Mouse (Mus musculus) megakaryocyte-erythroid progenitor cell, adult 5 weeks (primary cell): Measurements from ENCODE around the gene Cd68. TPM values are rescaled to one million over a fixed set of nuclear protein-coding genes. Genes with fewer than 3 reads are reported as not detected.

ENCODE experiments used
- polyA plus RNA-seq: library from polyadenylated mRNA; stranded (reverse); fragments of >175 nt; gene quantifications from 2 replicates; pipeline ENCODE4 v1.2.3, GENCODE M21; 2012

Cd68 gene
- 27.8 and 36.3 TPM in 2 replicates for polyA plus RNA-seq

GRCm38 (mm10) chr11:69665961-69666664 is at the start of gene Cd68:
Gene Cd68 (minus strand): TSS chr11:69666153.

GRCm38 (mm10) chr11:69695361-69696181 is 29.6 kb upstream of the Cd68 start, which contains the start of the genes Tnfsf12 and Tnfsfm13:
Gene Tnfsf12 (minus strand): TSS chr11:69695849.
Gene Tnfsfm13 (minus strand): TSS chr11:69696098.

DNA sequence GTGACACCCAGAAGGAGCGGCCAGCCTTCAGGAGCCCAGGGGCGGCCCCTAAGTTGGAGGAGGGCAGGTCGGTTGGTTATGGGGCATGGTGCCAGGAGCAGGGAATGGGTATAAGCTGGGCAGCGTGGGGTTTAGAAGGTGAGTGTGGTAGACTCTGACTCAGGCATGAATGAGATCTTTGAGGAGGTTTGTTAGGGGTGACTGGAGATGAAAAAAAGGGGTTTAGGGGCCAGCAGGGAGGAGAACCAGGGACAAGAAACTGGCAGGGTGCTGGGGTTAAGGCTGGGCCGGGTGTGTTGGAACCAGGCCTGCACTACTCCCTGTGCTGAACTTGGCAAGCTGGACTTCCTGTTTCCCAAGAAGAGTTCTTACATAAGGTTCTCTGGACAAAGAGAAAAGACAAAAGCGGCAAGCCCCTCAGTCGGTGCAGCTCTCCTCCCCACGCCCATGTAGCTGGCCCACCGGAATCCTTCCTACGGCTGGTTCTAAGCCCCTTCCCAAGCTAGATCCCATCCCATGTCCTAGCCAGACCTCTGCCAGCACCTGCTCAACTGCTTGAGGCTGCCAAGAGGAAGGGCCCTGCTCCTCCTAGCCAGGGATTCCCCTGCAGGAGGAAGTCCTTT is 19.7 kb upstream of the Cd68 start, which contains the start of gene Tnfsf13:
Tnfsf13 (minus strand) TSS at position 259 of the 623 bp plus-strand sequence.

GRCm38 (mm10) chr11:69681314-69682208 is 15.6 kb upstream of the Cd68 start, which contains the start of gene Senp3:
Gene Senp3 (minus strand): TSS chr11:69682084.

GRCm38 (mm10) chr11:69672211-69672706 is 6.3 kb upstream of the Cd68 start, which contains the start of gene Eif4a1:
Gene Eif4a1 (minus strand): TSS chr11:69672423.

GRCm38 (mm10) chr11:69662213-69662966 is 3.6 kb downstream of the Cd68 start, which contains the start of gene Mpdu1:
Gene Mpdu1 (minus strand): TSS chr11:69662642.

GRCm38 (mm10) chr11:69655264-69656064 is 10.5 kb downstream of the Cd68 start, which contains the start of gene Sox15:
Gene Sox15 (plus strand): TSS chr11:69655314.

DNA sequence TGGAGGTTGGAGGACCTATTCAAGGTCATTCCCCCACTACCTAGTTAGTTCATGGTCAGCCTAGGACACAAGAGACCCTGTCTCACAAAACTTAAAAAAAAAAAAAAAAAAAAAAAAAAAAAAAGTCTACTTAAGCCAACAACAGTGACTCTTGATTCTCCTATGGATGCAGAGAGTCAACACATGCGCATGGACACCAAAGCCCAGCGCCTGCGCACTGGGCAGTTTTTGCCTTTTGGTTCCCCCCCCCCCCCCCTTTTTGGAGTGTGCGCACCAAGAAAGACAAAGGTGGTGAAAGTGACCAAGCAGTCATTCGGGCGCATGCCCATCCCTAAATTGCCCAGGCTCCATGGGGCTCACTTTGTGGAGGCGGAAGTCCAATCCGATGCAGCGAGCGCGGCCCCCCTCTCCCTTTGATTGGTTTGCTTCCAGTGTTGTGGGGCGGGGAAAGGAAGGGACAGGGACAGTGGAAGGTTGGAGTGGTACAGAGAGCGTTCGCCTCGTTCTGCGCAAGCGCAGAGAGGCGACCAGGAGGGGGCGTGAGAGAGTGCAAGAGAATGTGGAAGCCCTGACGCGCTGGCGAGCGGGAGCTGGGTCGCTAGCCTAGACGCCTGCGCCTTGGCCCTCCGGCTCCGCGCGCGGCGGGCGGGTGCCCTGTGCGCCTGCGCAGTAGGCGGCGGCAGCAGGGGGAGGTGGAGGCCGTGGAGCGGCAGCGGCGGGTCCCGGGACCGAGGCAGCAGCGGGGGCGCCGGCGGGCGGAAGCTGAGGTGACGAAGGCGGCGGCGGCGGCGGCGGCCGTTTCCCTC is 33.5 kb downstream of the Cd68 start, which contains the start of gene Fxr2:
Fxr2 (plus strand) TSS at position 707 of the 806 bp plus-strand sequence.

DNA sequence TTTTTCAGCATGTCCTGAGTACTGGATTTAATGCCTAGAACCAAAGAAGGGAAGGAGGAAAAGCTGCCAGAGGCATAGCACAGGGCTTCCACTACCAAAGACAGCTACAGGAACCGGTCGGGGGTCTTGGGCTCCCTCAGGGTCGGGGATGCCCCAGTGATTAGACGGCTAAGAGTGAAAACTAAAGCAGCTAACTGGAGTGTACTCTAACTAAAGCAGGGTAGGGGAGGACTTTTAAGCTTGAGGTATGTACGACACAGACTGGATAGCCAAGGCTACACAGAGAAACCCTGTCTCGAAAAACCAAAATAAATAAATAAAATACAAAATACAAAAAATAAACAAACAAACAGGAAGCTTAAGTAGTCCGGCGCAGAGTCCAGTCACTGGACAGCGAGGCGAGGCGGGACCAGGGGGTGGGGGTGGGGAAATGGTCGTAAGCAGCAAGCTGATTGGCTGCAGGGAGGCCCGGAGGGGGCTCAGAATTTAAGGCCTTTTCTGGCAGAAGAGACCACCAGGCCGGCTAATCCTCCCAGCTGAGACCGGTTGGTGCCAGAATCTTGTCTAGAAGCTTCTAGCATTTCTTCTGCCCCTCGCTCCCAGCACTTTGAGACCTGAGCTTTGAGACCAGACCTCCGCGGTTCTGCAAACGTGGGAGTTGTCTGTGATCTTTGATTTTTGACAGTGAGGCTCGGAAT is 44.2 kb downstream of the Cd68 start, which contains the start of gene Sat2:
Sat2 (plus strand) TSS at position 454 of the 698 bp plus-strand sequence.

GRCm38 (mm10) chr11:69617805-69618204 is 48.1 kb downstream of the Cd68 start, which contains the start of gene Shbg:
Gene Shbg (minus strand): TSS chr11:69617905.

Other genes with a start within 250 kb of the Cd68 start
- gene Dnah2, start 117.0 kb downstream of the Cd68 start, polyA plus RNA-seq: 0.03 TPM in 1 of 2 replicates, not detected in the other
- 0.69 and 1.4 TPM in 2 replicates for gene Efnb3, start 105.9 kb downstream of the Cd68 start, polyA plus RNA-seq
- gene Wrap53, start 85.9 kb downstream of the Cd68 start, polyA plus RNA-seq: 15.1 and 19.3 TPM in 2 replicates
- gene Trp53, start 85.8 kb downstream of the Cd68 start, polyA plus RNA-seq: 107 and 113 TPM in 2 replicates
- 60.8 and 72.4 TPM in 2 replicates for gene Atp1b2, start 60.2 kb downstream of the Cd68 start, polyA plus RNA-seq
- gene Shbg, start 48.2 kb downstream of the Cd68 start, polyA plus RNA-seq: not detected in 2 replicates
- not detected in 2 replicates for gene Sat2, start 44.1 kb downstream of the Cd68 start, polyA plus RNA-seq
- gene Fxr2, start 33.2 kb downstream of the Cd68 start, polyA plus RNA-seq: 78.1 and 86.4 TPM in 2 replicates
- gene Sox15, start 10.8 kb downstream of the Cd68 start, polyA plus RNA-seq: 0.48 and 1.3 TPM in 2 replicates
- 34.6 and 45.3 TPM in 2 replicates for gene Mpdu1, start 3.5 kb downstream of the Cd68 start, polyA plus RNA-seq
- 275 and 277 TPM in 2 replicates for gene Eif4a1, start 6.3 kb upstream of the Cd68 start, polyA plus RNA-seq
- gene Senp3, start 15.9 kb upstream of the Cd68 start, polyA plus RNA-seq: 103 and 104 TPM in 2 replicates
- gene Tnfsf13, start 19.6 kb upstream of the Cd68 start, polyA plus RNA-seq: 11.4 TPM in 2 replicates
- 7.9 and 10.0 TPM in 2 replicates for gene Tnfsf12, start 29.7 kb upstream of the Cd68 start, polyA plus RNA-seq
- gene Tnfsfm13, start 29.9 kb upstream of the Cd68 start, polyA plus RNA-seq: 2.5 and 3.6 TPM in 2 replicates
- gene Polr2a, start 92.5 kb upstream of the Cd68 start, polyA plus RNA-seq: 82.4 and 83.8 TPM in 2 replicates
- gene Slc35g3, start 95.8 kb upstream of the Cd68 start, polyA plus RNA-seq: not detected in 2 replicates
- 3.7 and 6.1 TPM in 2 replicates for gene Zbtb4, start 99.8 kb upstream of the Cd68 start, polyA plus RNA-seq
- gene Chrnb1, start 129.8 kb upstream of the Cd68 start, polyA plus RNA-seq: 1.1 and 1.2 TPM in 2 replicates
- 1.1 and 1.4 TPM in 2 replicates for gene Fgf11, start 135.7 kb upstream of the Cd68 start, polyA plus RNA-seq
- 0.03 TPM in 1 of 2 replicates, not detected in the other for gene Tmem102, start 139.5 kb upstream of the Cd68 start, polyA plus RNA-seq
- gene Gm39566, start 149.1 kb upstream of the Cd68 start, polyA plus RNA-seq: not detected in 2 replicates
- gene Spem2, start 152.3 kb upstream of the Cd68 start, polyA plus RNA-seq: not detected in 2 replicates
- 0.11 TPM in 1 of 2 replicates, not detected in the other for gene Spem1, start 156.0 kb upstream of the Cd68 start, polyA plus RNA-seq
- gene Nlgn2, start 171.6 kb upstream of the Cd68 start, polyA plus RNA-seq: 40.3 and 57.2 TPM in 2 replicates
- 437 and 678 TPM in 2 replicates for gene Tmem256, start 172.4 kb upstream of the Cd68 start, polyA plus RNA-seq
- gene Plscr3, start 180.2 kb upstream of the Cd68 start, polyA plus RNA-seq: 149 and 165 TPM in 2 replicates
- gene Tnk1, start 192.6 kb upstream of the Cd68 start, polyA plus RNA-seq: 0.27 and 0.99 TPM in 2 replicates
- not detected in 2 replicates for gene Tmem95, start 211.9 kb upstream of the Cd68 start, polyA plus RNA-seq
- 1.2 and 1.7 TPM in 2 replicates for gene Kctd11, start 215.3 kb upstream of the Cd68 start, polyA plus RNA-seq
- gene Acap1, start 229.4 kb upstream of the Cd68 start, polyA plus RNA-seq: 138 and 178 TPM in 2 replicates
- 1.7 and 2.8 TPM in 2 replicates for gene 2810408A11Rik, start 234.8 kb upstream of the Cd68 start, polyA plus RNA-seq
- gene Neurl4, start 234.9 kb upstream of the Cd68 start, polyA plus RNA-seq: 79.1 and 86.6 TPM in 2 replicates
- 173 and 210 TPM in 2 replicates for gene Gps2, start 247.7 kb upstream of the Cd68 start, polyA plus RNA-seq